Mouse (Mus musculus) MEL (cell line): Measurements from ENCODE around the gene Zfp952.

ENCODE experiments used
- CTCF ChIP-seq, 3 experiments: IDR thresholded peaks in 2 of 3; conservative IDR thresholded peaks in 1 of 3; 2 replicates each; pipeline ENCODE4 v1.5.1; 2011 to 2012; ENCODE audit warnings: low read length in 3 of 3, low read depth in 2 of 3, mild to moderate bottlenecking in 2 of 3, improper control_type of control experiment in 1 of 3, inconsistent platforms in 1 of 3, mixed read lengths in 1 of 3, moderate library complexity in 1 of 3; ENCODE audit not compliant: control insufficient read depth in 1 of 3, insufficient read depth in 1 of 3, poor library complexity in 1 of 3, severe bottlenecking in 1 of 3
- JUND ChIP-seq: IDR thresholded peaks from 2 replicates; pipeline ENCODE4 v1.6.1; 2011; ENCODE audit warnings: low read depth, mild to moderate bottlenecking, improper control_type of control experiment, low read length
- MYC ChIP-seq: IDR thresholded peaks from 2 replicates; pipeline ENCODE4 v1.6.1; 2011; ENCODE audit warnings: low read depth, mild to moderate bottlenecking, low read length, improper control_type of control experiment, moderate library complexity
- TAL1 ChIP-seq: IDR thresholded peaks from 2 replicates; pipeline ENCODE4 v1.6.1; 2012; ENCODE audit warnings: mild to moderate bottlenecking, inconsistent platforms, low read length, moderate library complexity, mixed read lengths

- TF ChIP-seq TAL1 (no peak), JUND (no peak), CTCF (IDR thresholded peaks at IDR 0.05 in 2 of 3, conservative IDR thresholded peaks at IDR 0.05 in 1 of 3; ENCODE audit: control insufficient read depth in 1 of 3, insufficient read depth in 1 of 3, low read depth in 2 of 3, low read length in 3 of 3, poor library complexity in 1 of 3, severe bottlenecking in 1 of 3) (no peak), MYC (no peak)
These were observed 6.6 kb upstream of the Zfp952 start for GRCm38 (mm10) chr17:32986301-32986700.
